Mouse (Mus musculus) small intestine, adult 2 months (tissue): ENCODE measurements around the gene Inka2.

ENCODE experiments used
- CTCF ChIP-seq: fragments of 200-500 bp; IDR thresholded peaks from 2 replicates; pipeline ENCODE4 v1.5.1; 2012; ENCODE audit warnings: low read depth, mild to moderate bottlenecking, control low read depth, inconsistent platforms, low read length, moderate library complexity, mixed read lengths; ENCODE audit not compliant: insufficient replicate concordance, insufficient read length; ENCODE audit errors: extremely low read depth
- POLR2A ChIP-seq: fragments of 200-500 bp; IDR thresholded peaks from 2 replicates; pipeline ENCODE4 v1.6.1; 2012; ENCODE audit warnings: low read depth, mild to moderate bottlenecking, control low read depth, inconsistent platforms, low read length, moderate library complexity

- TF ChIP-seq POLR2A (no peak), CTCF (no peak)
Observed at GRCm38 (mm10) chr3:105705561-105705960, 1.2 kb downstream of the Inka2 start.
